Mouse (Mus musculus) T-helper 17 cell (primary cell): ENCODE data around the gene Vmn1r188.
"Not testable (repeated sequence)": the region's sequence is repeated elsewhere in the genome, so short reads cannot be mapped to it uniquely, and the experiment has no call there.

ENCODE experiments used
- in situ Hi-C, 2 experiments: fragments of 300-600 bp; cut with MboI, MseI; formaldehyde crosslinking; loops; 1 replicate in 1 of 2; 2 replicates in 1 of 2; pipeline ENCODE4 v1.15.1; 2025; ENCODE audit warnings: high pct_unique_total_duplicates in 2 of 2

Vmn1r188 gene

GRCm38 (mm10) chr13:22084140-22084539, at the start of gene Vmn1r188:
Gene Vmn1r188, plus strand, starts transcription at chr13:22084440.
- in situ Hi-C loops, result not testable (repeated sequence)

DNA sequence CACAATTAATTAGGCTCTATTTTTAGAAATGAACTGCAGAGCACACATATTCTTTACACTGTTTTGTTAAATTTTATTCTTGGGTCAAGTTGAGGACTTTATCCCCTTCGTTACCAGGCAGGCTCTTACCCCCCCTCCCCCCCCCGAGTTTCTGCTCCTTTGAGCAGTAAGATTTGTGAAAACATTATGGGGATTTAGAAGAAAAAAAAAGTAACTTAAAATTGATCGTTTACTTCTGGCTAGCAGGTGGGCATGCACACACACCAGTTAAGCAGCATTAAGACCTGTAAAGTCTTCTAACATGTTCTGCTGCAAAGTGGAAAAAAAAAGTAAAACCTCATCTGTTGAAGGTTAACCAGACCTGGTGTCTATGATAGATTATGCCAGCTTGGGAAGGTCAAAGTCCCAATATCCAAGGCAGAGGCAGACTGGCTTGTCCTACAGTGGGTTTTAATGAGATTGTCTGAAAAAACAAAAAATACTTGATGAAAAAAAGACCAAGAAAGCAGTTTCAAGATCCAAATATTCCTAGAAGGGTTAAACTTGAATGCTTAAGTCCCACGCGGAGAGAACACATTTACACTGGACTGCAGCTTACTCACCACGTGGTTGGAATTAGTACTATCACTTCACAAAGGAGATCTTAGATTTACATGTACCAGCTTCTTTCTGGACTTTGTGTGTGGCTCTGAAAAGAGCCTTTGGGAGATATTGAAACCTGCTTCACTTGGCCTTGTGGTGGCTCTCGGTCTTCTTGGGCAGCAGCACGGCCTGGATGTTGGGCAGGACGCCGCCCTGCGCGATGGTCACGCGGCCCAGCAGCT, 49.6 kb upstream of the Vmn1r188 start:
- in situ Hi-C loops, result loop anchor here (5.0 to 10.0 kb wide), 8 partner anchors 107 to 1713 kb away; partner anchors contain the start of genes Hist1h2bb (in 2 of the 2), Hist1h3c (in 2 of the 2), Hist1h2ad (in 1 of the 2) and Hist1h2ae (in 1 of the 2)

DNA sequence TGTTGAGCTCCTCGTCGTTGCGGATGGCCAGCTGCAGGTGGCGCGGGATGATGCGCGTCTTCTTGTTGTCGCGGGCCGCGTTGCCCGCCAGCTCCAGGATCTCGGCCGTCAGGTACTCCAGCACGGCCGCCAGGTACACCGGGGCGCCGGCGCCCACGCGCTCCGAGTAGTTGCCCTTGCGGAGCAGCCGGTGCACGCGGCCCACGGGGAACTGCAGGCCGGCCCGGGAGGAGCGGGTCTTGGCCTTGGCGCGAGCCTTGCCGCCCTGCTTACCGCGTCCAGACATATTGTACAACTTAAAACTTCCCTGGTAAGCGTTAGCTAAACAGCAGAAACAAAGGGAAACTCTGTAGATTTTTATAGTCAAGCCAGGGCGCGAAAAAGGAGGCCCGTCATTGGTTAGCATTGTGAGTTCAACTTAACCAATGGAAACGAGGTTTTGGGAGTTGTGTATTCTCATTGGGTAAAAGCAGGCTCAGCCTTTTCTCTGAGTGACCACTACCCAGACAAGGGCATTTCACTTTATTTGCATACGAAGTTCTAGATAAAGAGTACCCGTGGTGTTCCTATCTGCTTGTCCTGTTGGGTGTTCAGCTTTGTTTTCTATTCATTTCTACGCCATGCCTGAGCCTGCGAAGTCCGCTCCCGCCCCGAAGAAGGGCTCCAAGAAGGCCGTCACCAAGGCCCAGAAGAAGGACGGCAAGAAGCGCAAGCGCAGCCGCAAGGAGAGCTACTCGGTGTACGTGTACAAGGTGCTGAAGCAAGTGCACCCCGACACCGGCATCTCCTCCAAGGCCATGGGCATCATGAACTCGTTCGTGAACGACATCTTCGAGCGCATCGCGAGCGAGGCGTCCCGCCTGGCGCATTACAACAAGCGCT, 48.7 kb upstream of the Vmn1r188 start, which contains the start of the genes Hist1h2ah and Hist1h2bk:
TSS of gene Hist1h2ah (minus strand) at position 302 of the 882 bp plus-strand sequence.
TSS of gene Hist1h2bk (plus strand) at position 604 of the 882 bp plus-strand sequence.
- in situ Hi-C loops, result loop anchor here (5.0 to 10.0 kb wide), 5 partner anchors 211 to 1712 kb away; partner anchors contain the start of genes Hist1h2bb (in 2 of the 2), Hist1h3c (in 2 of the 2), Hist1h2ad (in 1 of the 2) and Hist1h2ae (in 1 of the 2)

DNA sequence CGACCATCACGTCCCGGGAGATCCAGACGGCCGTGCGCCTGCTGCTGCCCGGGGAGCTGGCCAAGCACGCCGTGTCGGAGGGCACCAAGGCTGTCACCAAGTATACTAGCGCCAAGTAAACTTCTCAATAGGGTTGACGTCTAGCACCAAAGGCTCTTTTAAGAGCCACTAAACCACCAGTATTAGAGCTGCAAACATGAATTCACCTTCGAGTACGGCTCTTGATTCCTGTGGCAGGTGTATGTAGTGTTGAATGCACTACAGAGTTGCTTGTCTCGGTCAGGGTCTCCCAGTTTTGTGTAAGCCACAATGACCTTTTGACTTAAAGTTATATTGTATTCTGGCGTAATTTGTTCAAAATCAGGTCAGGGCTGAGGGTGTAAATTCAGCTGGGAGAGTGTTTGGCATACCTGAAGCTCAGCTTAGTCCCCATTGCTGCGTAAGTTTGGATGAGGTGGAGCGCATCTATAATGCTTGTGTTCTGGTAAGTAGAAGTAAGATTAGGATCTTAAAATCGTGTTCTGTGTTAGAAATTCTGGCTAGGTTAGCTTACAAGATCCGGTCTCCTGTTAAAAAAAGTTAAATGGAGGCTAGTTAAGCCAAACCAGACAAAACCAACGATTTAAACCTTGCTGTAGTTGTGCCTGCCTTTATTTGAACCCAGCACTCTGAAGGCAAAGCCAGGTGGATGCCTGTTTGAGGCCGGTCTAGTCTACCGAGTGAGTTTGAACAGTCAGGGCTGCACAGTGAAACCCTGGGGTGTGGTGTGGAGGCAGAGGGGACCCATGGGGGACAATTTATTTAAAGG, 47.9 kb upstream of the Vmn1r188 start:
- in situ Hi-C loops, result loop anchor here (5.0 to 10.0 kb wide), 5 partner anchors 212 to 1711 kb away; partner anchors contain the start of genes Hist1h2bb (in 2 of the 2), Hist1h3c (in 2 of the 2), Hist1h2ad (in 1 of the 2) and Hist1h2ae (in 1 of the 2)

GRCm38 (mm10) chr13:22036986-22037385, 47.3 kb upstream of the Vmn1r188 start:
- in situ Hi-C loops, result loop anchor here (5.0 to 10.0 kb wide), 5 partner anchors 212 to 1710 kb away; partner anchors contain the start of genes Hist1h2bb (in 2 of the 2), Hist1h3c (in 2 of the 2), Hist1h2ad (in 1 of the 2) and Hist1h2ae (in 1 of the 2)

DNA sequence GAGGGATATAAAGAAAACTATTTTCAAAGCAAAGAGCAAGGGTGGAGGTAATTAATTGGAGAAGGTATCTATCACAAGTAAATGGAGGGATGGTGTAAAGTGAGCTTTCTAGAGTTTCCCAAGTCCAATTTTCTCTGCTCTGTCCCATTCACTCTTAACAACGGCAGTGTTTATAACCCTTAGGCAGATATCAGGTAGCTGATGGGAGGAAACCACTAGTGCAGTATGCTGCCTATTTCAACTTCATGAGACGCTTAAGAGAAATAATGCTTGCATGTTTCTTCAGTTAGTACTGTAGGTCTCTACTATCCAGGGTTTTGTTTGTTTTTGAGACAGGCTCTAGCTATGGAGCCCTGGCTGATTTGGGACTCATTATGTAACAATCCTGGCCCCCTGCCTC, 46.8 kb upstream of the Vmn1r188 start:
- in situ Hi-C loops, result loop anchor here (5.0 to 10.0 kb wide), 5 partner anchors 213 to 1710 kb away; partner anchors contain the start of genes Hist1h2bb (in 2 of the 2), Hist1h3c (in 2 of the 2), Hist1h2ad (in 1 of the 2) and Hist1h2ae (in 1 of the 2)

DNA sequence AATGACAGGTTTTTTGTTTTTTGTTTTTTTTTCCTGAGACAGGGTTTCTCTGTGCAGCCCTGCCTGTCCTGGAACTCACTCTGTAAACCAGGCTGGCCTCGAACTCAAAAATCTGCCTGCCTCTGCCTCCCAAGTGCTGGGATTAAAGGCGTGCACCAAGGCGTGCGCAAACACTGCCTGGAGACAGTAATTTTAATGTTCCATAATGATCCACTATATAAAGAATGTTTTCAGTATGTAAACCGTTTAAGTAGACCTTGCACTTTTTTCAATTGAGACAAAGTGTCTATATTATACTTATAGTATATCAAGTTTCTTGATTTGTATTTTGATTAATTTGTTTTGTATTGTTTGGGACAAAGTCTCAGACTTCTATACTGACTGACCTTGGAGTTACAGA, 44.9 kb upstream of the Vmn1r188 start:
- in situ Hi-C loops, result loop anchor here (5.0 to 10.0 kb wide), 5 partner anchors 215 to 1708 kb away; partner anchors contain the start of genes Hist1h2bb (in 2 of the 2), Hist1h3c (in 2 of the 2), Hist1h2ad (in 1 of the 2) and Hist1h2ae (in 1 of the 2)

DNA sequence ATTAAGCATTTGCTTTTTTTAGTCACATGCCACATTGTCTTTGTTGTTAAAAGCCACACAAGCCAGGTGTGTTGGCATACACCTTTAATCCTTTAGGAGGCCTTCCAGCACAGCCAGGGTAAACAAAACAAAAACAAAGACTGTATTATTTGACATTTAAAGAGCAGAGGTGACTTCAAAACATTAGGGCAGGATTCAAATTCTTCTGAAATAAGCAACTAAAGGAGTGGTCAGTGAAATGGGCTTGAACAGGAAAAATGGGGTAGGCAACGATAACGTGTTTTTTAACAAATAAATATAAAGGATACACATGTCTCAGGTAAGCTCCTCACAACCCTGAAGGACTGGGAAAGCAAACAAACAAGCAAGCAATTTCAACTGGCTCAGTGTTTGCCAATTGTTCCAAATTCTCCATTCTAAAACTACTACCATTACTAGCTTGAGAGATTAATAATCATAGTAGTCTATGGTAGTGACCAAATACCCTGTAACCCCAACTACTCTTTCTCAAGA, 44.2 kb upstream of the Vmn1r188 start:
- in situ Hi-C loops, result loop anchor here (5.0 to 10.0 kb wide), 7 partner anchors 215 to 1707 kb away; partner anchors contain the start of genes Hist1h2bb (in 2 of the 2), Hist1h3c (in 2 of the 2), Hist1h1d (in 1 of the 2) and Hist1h2ac (in 1 of the 2)

GRCm38 (mm10) chr13:22040464-22041141, 43.6 kb upstream of the Vmn1r188 start:
- in situ Hi-C loops, result loop anchor here (5.0 to 10.0 kb wide), 2 partner anchors 1514 to 1642 kb away; partner anchors contain the start of genes Hist1h1d (in 1 of the 2), Hist1h2ac (in 1 of the 2), Hist1h2bc (in 1 of the 2) and Hist1h4f (in 1 of the 2)

DNA sequence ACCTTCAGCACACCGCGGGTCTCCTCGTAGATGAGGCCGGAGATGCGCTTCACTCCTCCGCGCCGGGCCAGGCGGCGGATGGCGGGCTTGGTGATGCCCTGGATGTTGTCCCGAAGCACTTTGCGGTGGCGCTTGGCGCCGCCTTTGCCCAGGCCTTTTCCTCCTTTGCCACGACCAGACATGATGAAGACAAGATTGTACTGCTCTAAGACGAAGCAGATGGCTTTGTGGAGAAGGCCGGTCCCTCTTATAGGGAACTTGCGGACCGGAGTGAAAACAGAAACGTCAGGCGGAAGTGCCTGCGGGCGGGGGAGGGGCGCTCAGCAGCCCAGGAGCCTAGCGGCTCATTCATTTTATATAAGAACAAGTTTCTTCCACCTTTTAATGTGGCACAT, 43.1 kb upstream of the Vmn1r188 start, which contains the start of gene Hist1h4i:
TSS of gene Hist1h4i (minus strand) at position 221 of the 395 bp plus-strand sequence.
- in situ Hi-C loops, result loop anchor here (5.0 to 10.0 kb wide), 2 partner anchors 1514 to 1641 kb away; partner anchors contain the start of genes Hist1h1d (in 1 of the 2), Hist1h2ac (in 1 of the 2), Hist1h2bc (in 1 of the 2) and Hist1h4f (in 1 of the 2)

DNA sequence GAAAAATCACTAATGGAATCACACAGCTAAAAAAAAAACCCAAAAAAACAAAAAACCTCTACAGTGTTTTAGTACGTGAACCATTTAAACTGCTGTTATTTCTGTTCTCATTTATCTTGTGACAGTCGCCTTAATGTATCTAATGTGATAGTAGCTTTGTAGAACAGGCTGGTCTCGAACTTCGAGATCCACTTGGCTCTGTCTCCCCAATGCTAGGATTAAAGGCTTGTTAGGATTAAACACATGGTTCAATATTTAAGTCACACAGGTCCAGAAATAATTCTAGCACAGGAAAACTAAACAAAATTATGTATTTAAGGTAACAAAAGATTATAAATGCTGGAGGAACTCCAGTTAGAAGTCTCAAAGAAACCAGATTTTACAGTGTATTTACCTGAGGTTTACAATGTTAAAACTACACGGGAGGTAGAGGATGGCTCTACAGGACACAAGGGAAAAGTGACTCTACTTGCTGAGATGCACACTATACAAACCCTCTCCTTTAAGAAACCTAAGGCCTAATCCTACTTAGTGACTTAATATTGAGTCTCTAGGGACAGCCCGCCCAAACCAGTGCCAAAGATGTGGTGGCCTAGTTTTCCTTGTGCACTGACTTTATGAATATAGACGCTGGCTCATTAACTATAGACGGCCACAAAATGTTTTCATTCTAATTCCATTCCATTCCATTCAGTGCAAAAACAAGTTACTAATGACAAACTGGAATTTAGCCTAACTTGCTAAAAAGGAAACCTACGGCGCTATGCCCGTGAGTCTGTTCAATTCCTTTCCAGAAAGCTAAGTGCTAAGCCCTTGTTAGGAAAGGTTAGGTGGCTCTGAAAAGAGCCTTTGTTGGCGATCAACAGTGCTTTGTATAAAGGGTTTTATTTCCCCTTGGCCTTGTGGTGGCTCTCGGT, 42.3 kb upstream of the Vmn1r188 start:
- in situ Hi-C loops, result loop anchor here (5.0 to 10.0 kb wide), 2 partner anchors 1513 to 1640 kb away; partner anchors contain the start of genes Hist1h1d (in 1 of the 2), Hist1h2ac (in 1 of the 2), Hist1h2bc (in 1 of the 2) and Hist1h4f (in 1 of the 2)

- in situ Hi-C loops, result loop anchor here (5.0 to 10.0 kb wide), 2 partner anchors 1512 to 1639 kb away; partner anchors contain the start of genes Hist1h1d (in 1 of the 2), Hist1h2ac (in 1 of the 2), Hist1h2bc (in 1 of the 2) and Hist1h4f (in 1 of the 2)
Observed at GRCm38 (mm10) chr13:22042568-22043502, 41.4 kb upstream of the Vmn1r188 start, which contains the start of the genes Hist1h2ag and Hist1h2bj. Gene Hist1h2ag, minus strand, starts transcription at chr13:22042944. Gene Hist1h2bj, plus strand, starts transcription at chr13:22043214.

- in situ Hi-C loops, result loop anchor here (5.0 to 10.0 kb wide), 2 partner anchors 1511 to 1639 kb away; partner anchors contain the start of genes Hist1h1d (in 1 of the 2), Hist1h2ac (in 1 of the 2), Hist1h2bc (in 1 of the 2) and Hist1h4f (in 1 of the 2)
Observed at GRCm38 (mm10) chr13:22043503-22044431, 40.5 kb upstream of the Vmn1r188 start.
